Mouse (Mus musculus) myocyte (in vitro differentiated cells): Measurements from ENCODE around the gene Fabp1. TPM values are rescaled to one million over a fixed set of nuclear protein-coding genes. Genes with fewer than 3 reads are reported as not detected.

Experiments used
- H3K27me3 ChIP-seq: one replicate; pipeline ENCODE4 v1.6.1; 2011; ENCODE audit not compliant: control insufficient read depth, insufficient read depth, insufficient read length
- H3K36me3 ChIP-seq: one replicate; pipeline ENCODE4 v1.6.1; 2011; ENCODE audit not compliant: control insufficient read depth, insufficient read depth
- H3K4me2 ChIP-seq: one replicate; pipeline ENCODE4 v1.6.1; 2011; ENCODE audit warnings: low read depth, control low read depth
- H3K4me3 ChIP-seq: one replicate; pipeline ENCODE4 v1.5.1; 2011; ENCODE audit warnings: mild to moderate bottlenecking, control low read depth, moderate library complexity
- H3K79me2 ChIP-seq: one replicate; pipeline ENCODE4 v1.6.1; 2011; ENCODE audit not compliant: control insufficient read depth, insufficient read depth
- H3ac ChIP-seq: one replicate; pipeline ENCODE4 v1.6.1; 2011; ENCODE audit not compliant: control insufficient read depth, insufficient read length
- CEBPB ChIP-seq: IDR thresholded peaks from 2 replicates; pipeline ENCODE4 v1.6.1; 2011; ENCODE audit warnings: mild to moderate bottlenecking, moderate library complexity; ENCODE audit not compliant: poor library complexity, insufficient read depth, severe bottlenecking
- E2F4 ChIP-seq: IDR thresholded peaks from one replicate; pipeline ENCODE4 v1.6.1; 2011; ENCODE audit warnings: mild to moderate bottlenecking, control low read depth, moderate library complexity; ENCODE audit not compliant: insufficient read depth
- MAX ChIP-seq: IDR thresholded peaks from one replicate; pipeline ENCODE4 v1.6.1; 2011; ENCODE audit warnings: low read depth, mild to moderate bottlenecking, control low read depth
- MYOD1 ChIP-seq, 3 experiments: IDR thresholded peaks; one replicate each; pipeline ENCODE4 v1.6.1; 2011; ENCODE audit warnings: control low read depth in 2 of 3, low read depth in 2 of 3, mild to moderate bottlenecking in 2 of 3, moderate library complexity in 1 of 3; ENCODE audit not compliant: insufficient read length in 2 of 3, control insufficient read depth in 1 of 3
- MYOG ChIP-seq, 3 experiments: IDR thresholded peaks; one replicate each; pipeline ENCODE4 v1.6.1; 2011; ENCODE audit warnings: control low read depth in 2 of 3, low read depth in 2 of 3, mild to moderate bottlenecking in 2 of 3; ENCODE audit not compliant: insufficient read length in 2 of 3, control insufficient read depth in 1 of 3, insufficient read depth in 1 of 3
- POLR2A ChIP-seq: IDR thresholded peaks from one replicate; pipeline ENCODE4 v1.6.1; 2011; ENCODE audit warnings: low read depth, mild to moderate bottlenecking, control low read depth, moderate library complexity; ENCODE audit not compliant: insufficient read length
- POLR2AphosphoS2 ChIP-seq: IDR thresholded peaks from one replicate; pipeline ENCODE4 v1.6.1; 2011; ENCODE audit warnings: low read depth, control low read depth; ENCODE audit not compliant: insufficient read length
- REST ChIP-seq: IDR thresholded peaks from one replicate; pipeline ENCODE4 v1.6.1; 2011; ENCODE audit warnings: mild to moderate bottlenecking, control low read depth, moderate library complexity; ENCODE audit not compliant: insufficient read depth, insufficient read length
- SRF ChIP-seq: IDR thresholded peaks from one replicate; pipeline ENCODE4 v1.6.1; 2011; ENCODE audit warnings: low read depth; ENCODE audit not compliant: control insufficient read depth, insufficient read length
- TCF12 ChIP-seq: IDR thresholded peaks from one replicate; pipeline ENCODE4 v1.6.1; 2011; ENCODE audit warnings: mild to moderate bottlenecking, control low read depth; ENCODE audit not compliant: poor library complexity, insufficient read depth, severe bottlenecking
- TCF3 ChIP-seq: IDR thresholded peaks from one replicate; pipeline ENCODE4 v1.6.1; 2011; ENCODE audit warnings: low read depth, control low read depth; ENCODE audit not compliant: insufficient read length
- USF1 ChIP-seq: IDR thresholded peaks from one replicate; pipeline ENCODE4 v1.6.1; 2011; ENCODE audit warnings: low read depth, mild to moderate bottlenecking, control low read depth, moderate library complexity
- polyA plus RNA-seq: library from polyadenylated mRNA; unstranded; fragments of >200 nt; fragmentation: generic; extraction: Trizol; gene quantifications from one replicate; pipeline ENCODE4 v1.2.1, GENCODE M21; 2012; ENCODE audit warnings: missing spikeins

The Fabp1 gene
- polyA plus RNA-seq, 1 experiment = not detected

DNA sequence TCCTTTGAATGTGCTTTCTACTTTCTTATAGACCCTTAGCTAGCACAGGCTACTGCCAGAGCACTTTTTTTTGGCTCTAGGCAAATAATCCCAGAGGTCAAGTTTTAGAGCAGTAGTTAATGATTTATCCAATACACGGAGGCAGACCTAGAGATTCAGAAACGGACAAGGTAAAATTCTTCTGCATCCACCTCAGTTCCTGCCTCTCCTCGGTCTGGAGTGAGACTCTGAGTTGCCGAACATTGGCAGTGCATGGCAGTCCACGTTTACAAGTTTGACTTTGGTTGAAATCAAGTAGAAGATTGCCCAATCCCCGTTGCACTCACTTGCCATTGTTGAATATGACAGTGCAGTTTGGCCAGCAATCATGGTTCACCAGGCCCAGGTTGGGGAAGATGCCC is 37.4 kb downstream of the Fabp1 start:
- H3K4me3 ChIP-seq = no peak overlapping the region
- H3K4me2 ChIP-seq = no peak overlapping the region
- no peaks in the 10 kb centered on the region for H3K79me2 ChIP-seq
- no peak for TF ChIP-seq REST
- no peak for TF ChIP-seq E2F4
- no peak for TF ChIP-seq POLR2A
- no peak for TF ChIP-seq USF1
- H3K36me3 ChIP-seq = peaks cover 5% of the 10 kb centered on the region
- no peak overlapping the region for H3ac ChIP-seq
- H3K27me3 ChIP-seq = no peaks in the 10 kb centered on the region

DNA sequence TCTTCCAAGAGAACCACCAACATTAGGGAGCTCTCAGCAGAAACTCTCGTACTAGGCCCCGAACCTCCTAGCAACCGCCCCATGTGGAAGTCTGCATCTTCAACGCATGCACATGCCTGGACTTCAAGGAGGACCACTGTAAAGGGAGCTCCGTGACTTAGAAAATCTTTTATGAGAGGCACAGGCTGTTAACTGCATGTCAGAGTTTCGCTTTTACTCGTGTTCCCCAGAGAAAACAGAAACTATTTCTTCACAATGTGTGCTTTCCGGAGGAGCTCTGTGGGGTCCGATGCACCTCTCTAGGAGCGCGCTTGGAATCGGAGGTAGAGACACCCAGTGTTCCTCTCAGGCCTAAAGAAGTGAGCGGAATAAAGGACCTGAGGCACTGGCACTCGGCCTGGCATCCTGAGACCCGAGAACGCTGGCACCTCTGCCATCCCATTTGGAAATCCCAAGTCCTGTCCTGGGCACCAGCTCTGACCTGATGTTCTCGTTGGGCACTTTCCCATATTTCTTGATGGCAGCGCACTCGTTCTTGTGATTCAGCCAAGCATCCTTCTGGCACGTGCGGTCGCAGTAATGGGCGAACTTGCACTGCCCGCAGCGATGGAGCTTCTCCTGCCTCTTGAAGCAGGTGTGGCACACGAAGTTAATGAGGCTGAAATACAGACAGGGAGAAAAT is 39.6 kb downstream of the Fabp1 start:
- no peak overlapping the region for H3ac ChIP-seq
- no peak for TF ChIP-seq CEBPB
- TF ChIP-seq REST = no peak
- no peak for TF ChIP-seq USF1
- no peak for TF ChIP-seq E2F4

DNA sequence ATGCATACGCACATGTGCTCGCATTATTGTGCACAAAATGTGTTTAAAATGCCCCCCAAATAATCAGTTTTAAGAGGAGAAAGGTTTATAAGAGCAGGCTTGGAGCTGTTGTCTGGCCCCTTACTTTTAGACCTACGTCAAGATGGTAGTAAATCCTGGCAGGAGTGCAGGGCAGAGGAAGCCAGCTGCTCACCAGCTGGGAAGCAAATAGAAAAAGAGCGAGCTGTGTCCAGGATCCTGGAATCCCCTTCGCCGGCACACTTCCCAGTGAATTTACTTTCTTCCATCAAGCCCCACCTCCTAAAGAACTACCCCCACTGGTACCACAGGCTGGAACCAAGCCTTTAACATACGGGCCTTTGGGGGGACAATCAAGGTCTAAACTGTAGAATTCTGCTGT is 41.2 kb downstream of the Fabp1 start:
- Histone ChIP-seq H3K4me2 (no peak overlapping the region), H3K4me3 (no peak overlapping the region), H3K79me2 (no peaks in the 10 kb centered on the region), H3K27me3 (no peaks in the 10 kb centered on the region), H3K36me3 (peaks cover 5% of the 10 kb centered on the region), H3ac (no peak overlapping the region)
- TF ChIP-seq USF1 (no peak), SRF (no peak), TCF3 (no peak), REST (no peak), E2F4 (no peak), MYOG (IDR thresholded peaks at IDR 0.05; ENCODE audit: control insufficient read depth in 1 of 3, insufficient read depth in 1 of 3, insufficient read length in 2 of 3, low read depth in 2 of 3) (no peak), CEBPB (no peak), POLR2A (no peak), MAX (no peak)

More for the DNA sequence above, 39.6 kb downstream of the Fabp1 start:
- Histone ChIP-seq H3K27me3 (no peaks in the 10 kb centered on the region), H3K79me2 (no peaks in the 10 kb centered on the region), H3K4me2 (no peak overlapping the region), H3K36me3 (peaks cover 5% of the 10 kb centered on the region), H3K4me3 (no peak overlapping the region)

DNA sequence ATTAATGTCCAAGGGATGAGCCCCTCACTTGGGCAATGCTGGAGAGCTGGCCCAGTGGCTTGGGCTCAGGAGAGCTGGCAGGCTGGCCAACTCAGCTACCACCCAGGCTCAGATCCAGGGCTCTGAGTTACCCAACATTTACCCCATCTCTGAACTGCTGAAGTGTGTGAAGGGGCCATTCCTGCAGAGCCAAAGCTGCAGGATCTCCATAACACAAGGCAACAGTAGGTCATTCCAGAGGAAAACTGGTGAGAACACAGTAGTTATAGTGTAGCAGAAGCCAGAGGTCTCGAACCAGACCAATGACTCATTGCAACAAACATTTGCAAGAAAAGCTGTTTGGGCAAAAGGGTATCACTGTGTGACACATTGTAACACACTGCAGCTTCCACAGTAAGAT is 43.2 kb downstream of the Fabp1 start:
- no peaks in the 10 kb centered on the region for H3K27me3 ChIP-seq

DNA sequence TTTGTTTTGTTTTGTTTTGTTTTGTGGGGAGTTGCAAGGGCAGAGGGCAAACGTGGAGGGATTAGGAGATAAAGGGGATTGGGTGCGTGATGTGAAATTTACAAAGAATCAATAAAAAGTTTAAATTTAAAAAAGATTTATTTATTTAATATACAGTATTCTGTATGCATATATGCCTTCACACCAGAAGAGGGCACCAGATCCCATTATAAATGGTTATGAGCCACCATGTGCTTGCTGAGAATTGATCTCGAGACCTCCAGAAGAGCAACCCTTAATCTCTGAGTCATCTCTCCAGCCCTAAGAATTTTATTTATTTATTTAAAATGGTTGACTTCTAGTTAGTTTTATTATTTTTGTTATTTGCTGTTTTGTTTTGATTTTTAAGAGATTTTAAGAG is 43.6 kb downstream of the Fabp1 start:
- no peak overlapping the region for H3ac ChIP-seq
- H3K4me2 ChIP-seq = no peak overlapping the region
- no peak for TF ChIP-seq USF1
- no peak for TF ChIP-seq TCF3
- no peak for TF ChIP-seq POLR2AphosphoS2
- no peak for TF ChIP-seq CEBPB
- TF ChIP-seq MYOD1 (IDR thresholded peaks at IDR 0.05; ENCODE audit: control insufficient read depth in 1 of 3, insufficient read length in 2 of 3, low read depth in 2 of 3) = no peak
- no peak for TF ChIP-seq POLR2A
- no peak for TF ChIP-seq TCF12
- TF ChIP-seq MYOG (IDR thresholded peaks at IDR 0.05; ENCODE audit: control insufficient read depth in 1 of 3, insufficient read depth in 1 of 3, insufficient read length in 2 of 3, low read depth in 2 of 3) = no peak
- no peak for TF ChIP-seq MAX
- no peak for TF ChIP-seq SRF
- no peak for TF ChIP-seq REST
- TF ChIP-seq E2F4 = no peak
- H3K36me3 ChIP-seq = no peaks in the 10 kb centered on the region
- no peaks in the 10 kb centered on the region for H3K27me3 ChIP-seq
- H3K4me3 ChIP-seq = no peak overlapping the region
- H3K79me2 ChIP-seq = peaks cover 9% of the 10 kb centered on the region

More for the DNA sequence above, 43.2 kb downstream of the Fabp1 start:
- Histone ChIP-seq H3K79me2 (peaks cover 6% of the 10 kb centered on the region), H3ac (no peak overlapping the region), H3K4me3 (no peak overlapping the region), H3K36me3 (no peaks in the 10 kb centered on the region), H3K4me2 (no peak overlapping the region)
- TF ChIP-seq MAX (no peak), CEBPB (no peak), POLR2AphosphoS2 (no peak), USF1 (no peak), MYOG (IDR thresholded peaks at IDR 0.05; ENCODE audit: control insufficient read depth in 1 of 3, insufficient read depth in 1 of 3, insufficient read length in 2 of 3, low read depth in 2 of 3) (no peak), MYOD1 (IDR thresholded peaks at IDR 0.05; ENCODE audit: control insufficient read depth in 1 of 3, insufficient read length in 2 of 3, low read depth in 2 of 3) (no peak), POLR2A (no peak), E2F4 (no peak), TCF12 (no peak), REST (no peak), TCF3 (no peak), SRF (no peak)
